ENCODE assay signal across 10 mouse cellular contexts in the genomic region with DNA sequence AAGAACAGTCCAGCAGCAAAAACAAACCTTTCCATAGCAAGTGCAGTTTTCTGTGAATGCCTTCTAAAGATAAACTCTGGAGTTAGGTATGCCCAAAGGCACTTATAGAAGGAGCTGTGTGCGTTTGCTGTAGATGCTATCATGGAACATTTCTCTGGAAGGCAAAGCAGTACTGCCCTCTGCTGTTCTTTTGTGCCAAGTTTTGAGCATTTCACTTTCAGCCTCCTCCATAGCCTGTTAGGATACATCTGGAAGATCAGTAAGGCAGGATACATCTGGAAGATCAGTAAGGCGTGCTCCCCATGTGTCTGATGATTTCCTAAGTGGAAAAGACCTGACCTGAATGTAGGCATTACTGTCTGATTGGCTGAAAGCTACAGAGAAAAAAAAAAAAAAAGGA. TPM values are rescaled to one million over a fixed set of nuclear protein-coding genes. Genes with fewer than 3 reads are reported as not detected.
DNase-seq lines count a peak whose midpoint lies in the region; ATAC-seq and TF ChIP-seq lines count a peak whose summit lies in the region.
"Had no signal": no experiment of that assay in that cellular context is flagged by ENCODE, and none has a peak within 500 bp of the region (broad histone marks: within the 10 kb centered on the region; RNA-seq: fewer than 3 reads in every experiment).

No protein-coding gene starts in this region.

- H3K4me1 ChIP-seq in heart, embryonic 11.5 days (ENCODE audit: control insufficient read depth, insufficient read depth, low read length) = no peaks in the 10 kb centered on the region
- H3K4me1 ChIP-seq in spleen, adult 2 months (ENCODE audit: control insufficient read depth, insufficient read depth, insufficient read length) = no peaks in the 10 kb centered on the region
- H3K4me1 ChIP-seq in cortical plate, adult 2 months (ENCODE audit: control insufficient read depth, insufficient read depth, low read length) = no peaks in the 10 kb centered on the region
- no peaks in the 10 kb centered on the region for H3K4me1 ChIP-seq in stomach, postnatal 0 days (replicated peaks; ENCODE audit: control insufficient read depth, insufficient read depth)

- no peak overlapping the region for H3K9ac ChIP-seq in heart, embryonic 11.5 days (ENCODE audit: low read depth, low read length)
- H3K9ac ChIP-seq in stomach, postnatal 0 days (ENCODE audit: low read length) = no peak overlapping the region

- 17% methylated on average over 2 of the region's 2 CpGs for WGBS in heart, embryonic 11.5 days (ENCODE audit: insufficient replicate concordance)
- WGBS in spleen, adult 2 months = 16% methylated on average over 2 of the region's 2 CpGs
- 15% methylated on average over 2 of the region's 2 CpGs for WGBS in stomach, postnatal 0 days

- no peaks in the 10 kb centered on the region for H3K27me3 ChIP-seq in heart, embryonic 11.5 days (ENCODE audit: control insufficient read depth, insufficient read depth, low read length)
- no peaks in the 10 kb centered on the region for H3K27me3 ChIP-seq in spleen, adult 2 months (ENCODE audit: control insufficient read depth, insufficient read depth, low read length)
- H3K27me3 ChIP-seq in stomach, postnatal 0 days (ENCODE audit: control insufficient read depth, insufficient read depth, low read length) = no peaks in the 10 kb centered on the region

- peak; percentile 62 to 69 for DNase-seq in heart, adult 18-20 months
- DNase-seq in spleen, adult 2 months (ENCODE audit: low read depth in 1 of 2, low spot score in 2 of 2) = no peak
- DNase-seq in spleen, postnatal 14 days (ENCODE audit: low spot score in 2 of 2) = no peak
- peak; percentile 33 to 44 for DNase-seq in layer of hippocampus, adult 8-10 months (ENCODE audit: low spot score in 2 of 2)
- DNase-seq in stomach, postnatal 0 days (ENCODE audit: low spot score) = peak; percentile 50
- no peak for DNase-seq in urinary bladder, adult 2 months (ENCODE audit: low spot score)

- no peak for TF ChIP-seq POLR2A in spleen, adult 2 months (IDR thresholded peaks at IDR 0.05; ENCODE audit: low read depth, low read length)
- TF ChIP-seq POLR2A in cortical plate, adult 2 months (IDR thresholded peaks at IDR 0.05; ENCODE audit: extremely low read depth, insufficient read depth, low read length) = no peak

- no peaks in the 10 kb centered on the region for H3K9me3 ChIP-seq in heart, embryonic 11.5 days (replicated peaks; ENCODE audit: control insufficient read depth, low read length)
- H3K9me3 ChIP-seq in stomach, postnatal 0 days (ENCODE audit: control insufficient read depth, low read length) = no peaks in the 10 kb centered on the region

- TF ChIP-seq EP300 in stomach, postnatal 0 days (optimal IDR thresholded peaks at IDR 0.05) = no peak

- no peak overlapping the region for H3K4me3 ChIP-seq in heart, embryonic 11.5 days (ENCODE audit: low read depth, low read length)
- H3K4me3 ChIP-seq in spleen, adult 2 months (ENCODE audit: extremely low read depth, insufficient read depth, insufficient read length) = no peak overlapping the region
- H3K4me3 ChIP-seq in cortical plate, adult 2 months (ENCODE audit: insufficient read depth, low read length) = no peak overlapping the region
- H3K4me3 ChIP-seq in stomach, postnatal 0 days (ENCODE audit: low read depth, low read length) = no peak overlapping the region

- no peak overlapping the region for H3K4me2 ChIP-seq in heart, embryonic 11.5 days
- H3K4me2 ChIP-seq in stomach, postnatal 0 days (replicated peaks; ENCODE audit: low read depth) = no peak overlapping the region

- TF ChIP-seq CTCF in spleen, adult 2 months (IDR thresholded peaks at IDR 0.05; ENCODE audit: extremely low read depth, insufficient read depth, insufficient read length, insufficient replicate concordance) = peak; percentile 15; the same call in 1 of the 2 replicates
- TF ChIP-seq CTCF in cortical plate, adult 2 months (IDR thresholded peaks at IDR 0.05; ENCODE audit: extremely low read depth, insufficient read depth, low read length) = peak; percentile 83
- peak; percentile 88 for TF ChIP-seq CTCF in stomach, postnatal 0 days (IDR thresholded peaks at IDR 0.05; ENCODE audit: low read depth)

- no peaks in the 10 kb centered on the region for H3K36me3 ChIP-seq in heart, embryonic 11.5 days (ENCODE audit: control insufficient read depth, insufficient read depth, low read length)
- H3K36me3 ChIP-seq in spleen, adult 2 months (ENCODE audit: control insufficient read depth, insufficient read depth, low read length) = no peaks in the 10 kb centered on the region
- H3K36me3 ChIP-seq in stomach, postnatal 0 days (ENCODE audit: control insufficient read depth, insufficient read depth, low read length) = no peaks in the 10 kb centered on the region

- no peak for ATAC-seq in heart, embryonic 11.5 days (replicated peaks; ENCODE audit: insufficient number of reproducible peaks, low FRiP score, low TSS enrichment)
- ATAC-seq in stomach, postnatal 0 days (ENCODE audit: low FRiP score, low TSS enrichment) = no peak

- no peak overlapping the region for H3K27ac ChIP-seq in heart, embryonic 11.5 days (ENCODE audit: low read depth, low read length)
- H3K27ac ChIP-seq in spleen, adult 2 months (ENCODE audit: insufficient read depth, low read length) = no peak overlapping the region
- no peak overlapping the region for H3K27ac ChIP-seq in cortical plate, adult 2 months (ENCODE audit: insufficient read depth, low read length)
- H3K27ac ChIP-seq in stomach, postnatal 0 days (replicated peaks) = no peak overlapping the region

RNA-seq across cellular contexts. Expression of a gene that starts 11.5 kb away (rescaled TPM):
- total RNA-seq in heart, adult 18-20 months (2021) = 1 to 10 TPM in 1 of 2 experiments, under 1 TPM in 1; 0.35 to 3.4 TPM
- polyA plus RNA-seq in heart, embryonic 11.5 days (2014; fragmentation: Nextera tagmentation; extraction: Ambion mirVana) = not detected in 2 replicates
- polyA plus RNA-seq in spleen, adult 2 months (2012; rRNA removed) = 0.14 and 0.35 TPM in 2 replicates
- polyA plus RNA-seq in cortical plate, adult 2 months (2012; rRNA removed) = 0.72 and 0.79 TPM in 2 replicates
- under 1 TPM; 0.22 to 0.63 (median 0.38) TPM for total RNA-seq in layer of hippocampus, adult 8-10 months (2022)
- polyA plus RNA-seq in stomach, postnatal 0 days (2015; fragmentation: Nextera tagmentation; extraction: Ambion mirVana) = 2.3 and 3.6 TPM in 2 replicates
- 2.0 and 3.5 TPM in 2 replicates for polyA plus RNA-seq in urinary bladder, adult 2 months (2012; rRNA removed)

RNA-seq across cellular contexts. Expression of a gene that starts 16.8 kb away (rescaled TPM):
- total RNA-seq in heart, adult 18-20 months (2021) = not detected
- polyA plus RNA-seq in heart, embryonic 11.5 days (2014; fragmentation: Nextera tagmentation; extraction: Ambion mirVana) = not detected in 2 replicates
- polyA plus RNA-seq in spleen, adult 2 months (2012; rRNA removed) = not detected in 2 replicates
- 0.23 TPM in 1 of 2 replicates, not detected in the other for polyA plus RNA-seq in cortical plate, adult 2 months (2012; rRNA removed)
- total RNA-seq in layer of hippocampus, adult 8-10 months (2022) = under 1 TPM in 1 of 4 experiments, not detected in 3; 0.55 TPM
- polyA plus RNA-seq in stomach, postnatal 0 days (2015; fragmentation: Nextera tagmentation; extraction: Ambion mirVana) = 0.10 TPM in 1 of 2 replicates, not detected in the other
- polyA plus RNA-seq in urinary bladder, adult 2 months (2012; rRNA removed) = not detected in 2 replicates
- total RNA-seq: layer of hippocampus, postnatal 14 days had no signal
- polyA plus RNA-seq: small intestine, adult 2 months had no signal

RNA-seq across cellular contexts. Expression of a gene that starts 38.3 kb away (rescaled TPM):
- total RNA-seq in heart, adult 18-20 months (2021) = 100 to 1,000 TPM; 122 to 149 TPM
- polyA plus RNA-seq in heart, embryonic 11.5 days (2014; fragmentation: Nextera tagmentation; extraction: Ambion mirVana) = 42.5 and 46.7 TPM in 2 replicates
- polyA plus RNA-seq in spleen, adult 2 months (2012; rRNA removed) = 15.2 and 17.2 TPM in 2 replicates
- polyA plus RNA-seq in cortical plate, adult 2 months (2012; rRNA removed) = 37.3 and 45.4 TPM in 2 replicates
- total RNA-seq in layer of hippocampus, adult 8-10 months (2022) = 10 to 100 TPM; 40.1 to 48.2 (median 43.3) TPM
- 23.9 and 25.0 TPM in 2 replicates for polyA plus RNA-seq in stomach, postnatal 0 days (2015; fragmentation: Nextera tagmentation; extraction: Ambion mirVana)
- polyA plus RNA-seq in urinary bladder, adult 2 months (2012; rRNA removed) = 41.3 and 43.5 TPM in 2 replicates

Comparison
In these comparisons a context has a peak if more than half of its experiments do, and no peak if none do; other contexts are left out.
1. DNase-seq: peak in heart, adult 18-20 months (2 of 2), layer of hippocampus, adult 8-10 months (2 of 2) and stomach, postnatal 0 days (single experiment); none in spleen, adult 2 months (0 of 2), spleen, postnatal 14 days (0 of 2) and urinary bladder, adult 2 months (single experiment).
2. CTCF ChIP-seq: peak in every context shown above with its lines; median percentile 88 in stomach, postnatal 0 days; 83 in cortical plate, adult 2 months; 15 in spleen, adult 2 months.